Mouse (Mus musculus): Measurements from ENCODE around the gene Ccdc162. TPM values are rescaled to one million over a fixed set of nuclear protein-coding genes. Genes with fewer than 3 reads are reported as not detected.

Ccdc162 gene
- polyA plus RNA-seq, 1 experiment from 2014 or later: 0.12 TPM

DNA sequence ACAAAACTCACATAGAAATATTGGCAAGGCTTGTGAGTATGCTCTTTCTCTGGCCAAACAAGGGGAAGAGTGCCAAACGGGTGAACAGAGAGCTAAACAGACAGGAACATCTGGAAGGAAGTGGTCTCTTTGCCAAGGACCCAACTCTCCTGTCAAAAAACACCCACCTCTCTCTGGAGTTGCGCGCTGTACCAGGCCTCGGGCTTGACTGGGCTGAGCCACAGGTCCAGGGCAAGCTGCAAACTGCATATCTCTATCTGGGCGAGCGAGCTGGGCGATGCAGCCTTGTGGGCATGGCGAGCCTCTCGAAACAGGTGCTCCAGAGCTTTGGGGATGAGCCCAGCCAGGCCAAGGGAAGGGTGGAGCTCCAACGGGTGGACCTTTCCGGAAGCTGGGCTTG is 82.6 kb downstream of the Ccdc162 start:
- WGBS (ENCODE audit: insufficient replicate concordance): 61% methylated on average over 11 of the region's 11 CpGs
- no peak for ATAC-seq (ENCODE audit: low read depth)
- Histone ChIP-seq H3K4me2 (ENCODE audit: low read depth, low read length) (no peak overlapping the region), H3K4me1 (ENCODE audit: control insufficient read depth, low read depth, low read length) (no peaks in the 10 kb centered on the region; the same call in 1 of the 2 replicates), H3K27ac (ENCODE audit: low read length) (no peak overlapping the region), H3K36me3 (ENCODE audit: control insufficient read depth, insufficient read depth) (no peaks in the 10 kb centered on the region), H3K27me3 (ENCODE audit: control insufficient read depth, insufficient read depth, low read depth, low read length) (no peaks in the 10 kb centered on the region), H3K9ac (ENCODE audit: low read depth, low read length) (no peak overlapping the region), H3K4me3 (ENCODE audit: low read depth, low read length) (no peak overlapping the region), H3K9me3 (replicated peaks; ENCODE audit: control insufficient read depth, low read length) (no peaks in the 10 kb centered on the region)

DNA sequence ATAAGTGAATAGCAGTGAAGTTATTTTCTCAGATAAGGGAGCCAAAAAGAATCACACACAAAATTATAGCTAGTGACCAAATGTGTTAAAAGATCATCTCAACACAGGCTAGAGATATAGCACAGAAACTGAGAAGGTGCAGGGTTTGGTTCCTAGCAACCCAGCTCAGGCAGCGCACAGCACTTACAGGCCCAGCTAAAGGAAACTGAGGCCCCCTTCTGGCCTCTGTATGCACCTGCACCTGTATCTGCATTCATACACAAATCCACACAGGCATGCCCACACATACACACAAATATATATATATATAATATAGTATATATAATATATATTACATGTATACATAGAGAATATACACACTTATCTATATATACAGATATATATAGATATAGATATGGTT is 84.4 kb downstream of the Ccdc162 start:
- no peak overlapping the region for H3K27ac ChIP-seq (ENCODE audit: low read length)
- no peak overlapping the region for H3K4me3 ChIP-seq (ENCODE audit: low read depth, low read length)
- no peaks in the 10 kb centered on the region for H3K27me3 ChIP-seq (ENCODE audit: control insufficient read depth, insufficient read depth, low read depth, low read length)
- no peaks in the 10 kb centered on the region for H3K36me3 ChIP-seq (ENCODE audit: control insufficient read depth, insufficient read depth)
- no peaks in the 10 kb centered on the region; the same call in 1 of the 2 replicates for H3K4me1 ChIP-seq (ENCODE audit: control insufficient read depth, low read depth, low read length)
- H3K4me2 ChIP-seq (ENCODE audit: low read depth, low read length): no peak overlapping the region
- WGBS (ENCODE audit: insufficient replicate concordance): 87% methylated on average over 1 of the region's 1 CpGs
- H3K9ac ChIP-seq (ENCODE audit: low read depth, low read length): no peak overlapping the region
- H3K9me3 ChIP-seq (replicated peaks; ENCODE audit: control insufficient read depth, low read length): no peaks in the 10 kb centered on the region
- no peak for ATAC-seq (ENCODE audit: low read depth)

DNA sequence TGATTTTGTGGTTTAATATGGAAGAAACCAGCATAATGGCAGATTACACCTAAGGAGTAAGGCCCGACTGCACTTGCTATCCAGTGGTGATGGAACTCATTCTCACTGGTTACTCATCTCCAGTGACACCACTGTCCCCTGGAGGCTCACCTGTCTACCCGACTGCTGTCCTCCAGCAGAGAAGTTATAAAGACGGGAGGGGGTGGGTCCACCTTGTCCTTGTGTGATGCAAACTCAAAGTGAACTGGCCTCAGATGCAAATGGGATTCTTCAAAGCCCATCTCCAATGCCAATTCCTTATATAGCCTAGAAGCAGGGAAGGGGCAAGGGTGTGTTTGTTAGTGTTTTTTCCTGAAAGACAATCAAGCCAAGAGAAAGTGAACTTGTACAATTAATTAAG is 89.4 kb downstream of the Ccdc162 start:
- no peak overlapping the region for H3K4me2 ChIP-seq (ENCODE audit: low read depth, low read length)
- H3K9ac ChIP-seq (ENCODE audit: low read depth, low read length): no peak overlapping the region
- no peaks in the 10 kb centered on the region for H3K36me3 ChIP-seq (ENCODE audit: control insufficient read depth, insufficient read depth)
- ATAC-seq (ENCODE audit: low read depth): no peak
- 56% methylated on average over 3 of the region's 3 CpGs for WGBS (ENCODE audit: insufficient replicate concordance)
- no peaks in the 10 kb centered on the region for H3K27me3 ChIP-seq (ENCODE audit: control insufficient read depth, insufficient read depth, low read depth, low read length)
- H3K4me3 ChIP-seq (ENCODE audit: low read depth, low read length): no peak overlapping the region
- no peaks in the 10 kb centered on the region for H3K4me1 ChIP-seq (ENCODE audit: control insufficient read depth, low read depth, low read length)
- no peak overlapping the region for H3K27ac ChIP-seq (ENCODE audit: low read length)
- no peaks in the 10 kb centered on the region for H3K9me3 ChIP-seq (replicated peaks; ENCODE audit: control insufficient read depth, low read length)

DNA sequence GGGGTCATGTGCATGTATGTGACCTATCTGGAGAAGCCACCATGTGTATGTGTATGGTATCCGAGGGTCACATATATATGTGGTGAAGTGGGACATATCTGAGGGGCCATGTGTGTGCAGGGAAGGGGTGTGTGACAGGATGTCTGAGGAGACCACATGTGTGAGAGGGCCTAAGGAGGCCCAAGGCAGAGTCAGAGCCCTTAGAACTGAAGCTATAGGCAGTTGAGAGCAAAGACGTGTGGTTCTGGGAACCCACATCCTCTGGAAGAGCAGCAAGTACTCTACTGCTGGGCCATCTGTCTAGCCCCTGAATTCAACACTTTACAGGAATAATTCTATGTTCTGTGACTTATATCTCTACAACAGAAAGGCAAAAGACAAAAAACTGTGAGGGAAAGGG is 96.4 kb downstream of the Ccdc162 start:
- Histone ChIP-seq H3K4me1 (ENCODE audit: control insufficient read depth, low read depth, low read length) (no peaks in the 10 kb centered on the region), H3K36me3 (ENCODE audit: control insufficient read depth, insufficient read depth) (no peaks in the 10 kb centered on the region), H3K4me3 (ENCODE audit: low read depth, low read length) (no peak overlapping the region), H3K27me3 (ENCODE audit: control insufficient read depth, insufficient read depth, low read depth, low read length) (no peaks in the 10 kb centered on the region), H3K27ac (ENCODE audit: low read length) (no peak overlapping the region), H3K4me2 (ENCODE audit: low read depth, low read length) (no peak overlapping the region), H3K9me3 (replicated peaks; ENCODE audit: control insufficient read depth, low read length) (no peaks in the 10 kb centered on the region), H3K9ac (ENCODE audit: low read depth, low read length) (no peak overlapping the region)
- ATAC-seq (ENCODE audit: low read depth): no peak
- WGBS (ENCODE audit: insufficient replicate concordance): 59% methylated on average over 2 of the region's 2 CpGs

DNA sequence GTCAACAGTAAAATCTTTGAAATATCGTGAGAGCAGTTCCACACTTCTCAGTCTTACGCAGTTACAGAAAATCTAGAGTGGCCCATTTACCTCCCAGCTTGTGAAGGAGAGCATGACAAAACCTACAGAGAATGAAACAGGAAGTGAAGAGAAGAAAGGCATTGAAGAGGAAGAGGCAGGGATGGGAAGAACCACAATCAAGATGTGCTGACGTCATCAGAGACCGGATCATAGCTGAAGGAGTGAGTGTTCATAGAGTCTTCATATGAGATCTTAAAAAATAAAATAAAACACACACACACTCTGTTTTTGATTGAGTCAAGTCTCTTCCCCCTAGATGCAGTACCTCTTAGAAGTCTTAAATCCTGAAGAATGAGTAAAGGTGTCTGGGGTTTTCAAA is 100.9 kb downstream of the Ccdc162 start:
- Histone ChIP-seq H3K27me3 (ENCODE audit: control insufficient read depth, insufficient read depth, low read depth, low read length) (no peaks in the 10 kb centered on the region), H3K9me3 (replicated peaks; ENCODE audit: control insufficient read depth, low read length) (no peaks in the 10 kb centered on the region), H3K36me3 (ENCODE audit: control insufficient read depth, insufficient read depth) (no peaks in the 10 kb centered on the region), H3K4me1 (ENCODE audit: control insufficient read depth, low read depth, low read length) (no peaks in the 10 kb centered on the region), H3K27ac (ENCODE audit: low read length) (no peak overlapping the region), H3K4me2 (ENCODE audit: low read depth, low read length) (no peak overlapping the region), H3K9ac (ENCODE audit: low read depth, low read length) (no peak overlapping the region), H3K4me3 (ENCODE audit: low read depth, low read length) (no peak overlapping the region)
- no peak for ATAC-seq (ENCODE audit: low read depth)
- WGBS (ENCODE audit: insufficient replicate concordance): 49% methylated on average over 4 of the region's 4 CpGs

DNA sequence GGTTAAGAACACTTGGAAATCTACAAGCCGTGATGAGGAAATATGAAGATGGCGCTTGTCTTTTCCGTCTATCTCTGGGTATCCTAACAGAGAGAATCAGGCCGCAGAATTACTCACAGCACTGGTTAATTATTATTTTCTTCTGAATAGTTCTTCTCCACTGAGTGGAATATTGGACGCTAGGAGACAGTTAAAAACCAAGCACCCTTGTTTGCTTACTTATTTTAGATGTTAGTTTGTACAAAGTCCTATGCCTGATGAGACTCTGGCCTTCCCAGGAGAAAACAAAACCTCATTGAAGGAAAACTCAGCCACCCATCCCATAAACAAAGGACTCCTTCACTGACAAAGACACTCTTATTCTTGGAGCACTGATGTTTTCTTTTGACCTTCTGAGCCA is 104.5 kb downstream of the Ccdc162 start:
- Histone ChIP-seq H3K36me3 (ENCODE audit: control insufficient read depth, insufficient read depth) (no peaks in the 10 kb centered on the region), H3K4me2 (ENCODE audit: low read depth, low read length) (no peak overlapping the region), H3K27me3 (ENCODE audit: control insufficient read depth, insufficient read depth, low read depth, low read length) (no peaks in the 10 kb centered on the region), H3K4me3 (ENCODE audit: low read depth, low read length) (no peak overlapping the region), H3K4me1 (ENCODE audit: control insufficient read depth, low read depth, low read length) (no peaks in the 10 kb centered on the region), H3K27ac (ENCODE audit: low read length) (no peak overlapping the region), H3K9me3 (replicated peaks; ENCODE audit: control insufficient read depth, low read length) (no peaks in the 10 kb centered on the region), H3K9ac (ENCODE audit: low read depth, low read length) (no peak overlapping the region)
- 69% methylated on average over 5 of the region's 5 CpGs for WGBS (ENCODE audit: insufficient replicate concordance)
- ATAC-seq (ENCODE audit: low read depth): no peak

DNA sequence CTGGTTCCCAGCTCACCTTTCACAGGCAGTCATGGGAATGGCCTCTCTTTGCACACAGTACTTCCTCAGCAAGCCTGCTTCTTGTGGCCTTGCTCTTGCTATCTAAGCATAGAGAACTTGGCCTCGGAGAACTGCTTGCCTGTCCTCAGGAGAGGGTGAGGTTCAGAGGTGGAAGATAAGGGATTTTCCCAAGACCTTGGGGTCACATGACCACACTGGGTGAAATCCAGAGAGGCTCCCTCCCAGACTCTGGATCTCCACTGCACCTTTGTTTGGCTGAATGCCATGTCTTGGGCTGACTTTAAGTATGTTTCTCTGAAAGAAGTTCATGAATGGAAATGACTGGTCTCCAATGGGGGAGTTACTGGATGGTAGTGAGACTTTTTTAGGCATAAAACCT is 107.0 kb downstream of the Ccdc162 start:
- H3K9me3 ChIP-seq (replicated peaks; ENCODE audit: control insufficient read depth, low read length): no peaks in the 10 kb centered on the region
- no peak overlapping the region for H3K9ac ChIP-seq (ENCODE audit: low read depth, low read length)
- H3K4me1 ChIP-seq (ENCODE audit: control insufficient read depth, low read depth, low read length): no peaks in the 10 kb centered on the region; the same call in none of the 2 replicates
- H3K36me3 ChIP-seq (ENCODE audit: control insufficient read depth, insufficient read depth): no peaks in the 10 kb centered on the region
- no peak overlapping the region for H3K4me2 ChIP-seq (ENCODE audit: low read depth, low read length)
- H3K27me3 ChIP-seq (ENCODE audit: control insufficient read depth, insufficient read depth, low read depth, low read length): no peaks in the 10 kb centered on the region
- H3K4me3 ChIP-seq (ENCODE audit: low read depth, low read length): no peak overlapping the region
- no peak for ATAC-seq (ENCODE audit: low read depth)
- 20% methylated on average over 1 of the region's 1 CpGs for WGBS (ENCODE audit: insufficient replicate concordance)
- no peak overlapping the region for H3K27ac ChIP-seq (ENCODE audit: low read length)

DNA sequence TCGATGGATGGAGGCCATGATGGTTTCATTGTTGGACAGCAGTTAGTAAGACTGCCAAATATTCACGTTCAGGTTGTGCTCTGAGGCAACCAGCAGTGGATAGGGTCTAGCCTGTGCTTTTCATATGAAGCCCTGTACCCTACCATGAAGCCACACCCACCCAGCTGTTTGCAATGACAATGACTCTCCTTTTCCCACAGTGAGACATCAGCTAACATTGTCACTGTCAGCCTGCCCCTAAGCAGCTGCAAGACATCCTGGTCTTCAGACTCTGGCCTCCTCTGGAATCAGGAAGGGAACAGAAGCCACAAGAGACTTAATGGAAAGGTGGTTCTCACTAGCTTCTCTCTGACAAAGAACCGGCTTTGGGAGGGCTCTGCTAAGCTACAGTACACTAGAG is 107.9 kb downstream of the Ccdc162 start:
- H3K4me1 ChIP-seq (ENCODE audit: control insufficient read depth, low read depth, low read length): no peaks in the 10 kb centered on the region; the same call in none of the 2 replicates

DNA sequence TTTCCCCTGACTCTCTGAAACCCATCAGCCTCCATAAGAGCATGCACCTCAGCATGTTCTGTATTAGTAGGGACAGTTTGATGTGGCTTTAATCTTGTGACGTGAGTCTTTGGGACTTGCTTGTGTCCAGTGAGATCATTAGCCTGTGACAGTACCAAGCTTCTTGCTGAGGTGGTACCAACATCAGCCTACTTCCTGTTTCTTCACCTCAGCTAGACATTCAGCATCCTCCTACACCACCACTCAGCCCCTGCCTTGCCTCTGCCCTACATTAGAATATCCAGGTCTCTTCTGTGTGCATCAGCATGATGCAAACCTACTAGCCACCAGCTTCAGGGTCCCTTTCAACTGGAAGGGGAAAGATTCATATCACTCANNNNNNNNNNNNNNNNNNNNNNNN is 113.8 kb downstream of the Ccdc162 start:
- Histone ChIP-seq H3K9ac (ENCODE audit: low read depth, low read length) (no peak overlapping the region), H3K27me3 (ENCODE audit: control insufficient read depth, insufficient read depth, low read depth, low read length) (no peaks in the 10 kb centered on the region), H3K4me1 (ENCODE audit: control insufficient read depth, low read depth, low read length) (no peaks in the 10 kb centered on the region; the same call in none of the 2 replicates), H3K36me3 (ENCODE audit: control insufficient read depth, insufficient read depth) (no peaks in the 10 kb centered on the region), H3K27ac (ENCODE audit: low read length) (no peak overlapping the region), H3K9me3 (replicated peaks; ENCODE audit: control insufficient read depth, low read length) (no peaks in the 10 kb centered on the region), H3K4me3 (ENCODE audit: low read depth, low read length) (no peak overlapping the region), H3K4me2 (ENCODE audit: low read depth, low read length) (no peak overlapping the region)
- 59% methylated on average over 1 of the region's 1 CpGs for WGBS (ENCODE audit: insufficient replicate concordance)
- no peak for ATAC-seq (ENCODE audit: low read depth)

More for the DNA sequence above, 107.9 kb downstream of the Ccdc162 start:
- no peak overlapping the region for H3K4me3 ChIP-seq (ENCODE audit: low read depth, low read length)
- 61% methylated on average over 3 of the region's 3 CpGs for WGBS (ENCODE audit: insufficient replicate concordance)
- no peaks in the 10 kb centered on the region for H3K27me3 ChIP-seq (ENCODE audit: control insufficient read depth, insufficient read depth, low read depth, low read length)
- H3K9ac ChIP-seq (ENCODE audit: low read depth, low read length): no peak overlapping the region
- H3K27ac ChIP-seq (ENCODE audit: low read length): no peak overlapping the region
- H3K9me3 ChIP-seq (replicated peaks; ENCODE audit: control insufficient read depth, low read length): no peaks in the 10 kb centered on the region
- no peaks in the 10 kb centered on the region for H3K36me3 ChIP-seq (ENCODE audit: control insufficient read depth, insufficient read depth)
- H3K4me2 ChIP-seq (ENCODE audit: low read depth, low read length): no peak overlapping the region
- ATAC-seq (ENCODE audit: low read depth): no peak

Data from liver, embryonic 16.5 days (tissue).